Mouse (Mus musculus) forebrain, embryonic 15.5 days (tissue): ENCODE results near the gene Adamts15. TPM values are rescaled to one million over a fixed set of nuclear protein-coding genes. Genes with fewer than 3 reads are reported as not detected.

Experiments used
- ATAC-seq: fragments of 200-750 bp; cut with Nextera tagmentation; replicated peaks from 2 replicates; pipeline ENCODE4 v1.8.0; 2017; ENCODE audit warnings: mild to moderate bottlenecking, moderate TSS enrichment, moderate library complexity
- H3K27ac ChIP-seq: fragments of 300-500 bp; sonication (generic); replicated peaks from 2 replicates; pipeline ENCODE4 v1.5.1; 2015; ENCODE audit warnings: mild to moderate bottlenecking, inconsistent platforms
- H3K27me3 ChIP-seq: fragments of 300-500 bp; sonication (generic); 2 replicates; pipeline ENCODE4 v1.6.1; 2015; ENCODE audit warnings: inconsistent platforms
- H3K36me3 ChIP-seq: fragments of 300-500 bp; sonication (generic); 2 replicates; pipeline ENCODE4 v1.6.1; 2015; ENCODE audit warnings: mild to moderate bottlenecking, inconsistent platforms
- H3K4me1 ChIP-seq: fragments of 300-500 bp; sonication (generic); 2 replicates; pipeline ENCODE4 v1.6.1; 2015; ENCODE audit warnings: inconsistent platforms
- H3K4me2 ChIP-seq: fragments of 300-500 bp; sonication (generic); replicated peaks from 2 replicates; pipeline ENCODE4 v1.6.1; 2015; ENCODE audit warnings: mild to moderate bottlenecking, inconsistent platforms
- H3K4me3 ChIP-seq: fragments of 300-500 bp; sonication (generic); 2 replicates; pipeline ENCODE4 v1.5.1; 2015; ENCODE audit warnings: mild to moderate bottlenecking, inconsistent platforms
- H3K9ac ChIP-seq: fragments of 300-500 bp; sonication (generic); replicated peaks from 2 replicates; pipeline ENCODE4 v1.6.1; 2015; ENCODE audit warnings: mild to moderate bottlenecking, inconsistent platforms
- H3K9me3 ChIP-seq: fragments of 300-500 bp; sonication (generic); 2 replicates; pipeline ENCODE4 v1.6.1; 2016; ENCODE audit warnings: inconsistent platforms
- WGBS: fragments of 180-500 bp; shearing (Covaris S2); methylation state at CpG from one replicate; pipeline ENCODE4 v1.1.7; 2015; ENCODE audit warnings: mixed read lengths; 5-methylcytosine and 5-hydroxymethylcytosine counted together
- polyA plus RNA-seq: library from polyadenylated mRNA; unstranded; fragments of >200 nt; fragmentation: Nextera tagmentation; extraction: Ambion mirVana; gene quantifications from 2 replicates; pipeline ENCODE4 v1.2.1, GENCODE M21; 2015

Adamts15 gene
- polyA plus RNA-seq, 1 experiment from 2014 or later = 3.5 TPM

DNA sequence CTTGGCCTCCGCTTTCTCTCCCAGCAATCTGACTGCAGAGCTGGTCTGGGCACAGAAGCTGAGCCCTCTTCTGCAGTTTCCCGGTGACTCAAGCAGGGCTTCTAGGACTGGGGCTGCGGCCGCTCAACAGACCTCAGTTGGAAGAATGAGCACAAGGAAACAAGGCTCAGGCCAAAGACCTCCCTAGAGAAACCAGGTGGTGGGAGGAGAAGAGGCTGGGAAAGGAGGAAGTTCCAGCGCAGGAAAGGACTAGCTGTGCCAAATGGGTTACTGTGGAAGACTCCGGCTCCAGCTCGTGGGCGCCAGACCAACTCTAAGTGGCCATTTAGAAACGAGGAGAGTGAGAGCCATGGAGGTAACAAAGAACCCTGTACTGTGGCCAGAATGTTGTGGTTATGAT lies 2.6 kb downstream of the Adamts15 start:
- 83% methylated on average over 9 of the region's 9 CpGs for WGBS
- Histone ChIP-seq H3K27me3 (peaks cover 32% of the 10 kb centered on the region), H3K4me1 (peaks cover 22% of the 10 kb centered on the region), H3K36me3 (no peaks in the 10 kb centered on the region), H3K4me3 (no peak overlapping the region), H3K9me3 (no peaks in the 10 kb centered on the region), H3K9ac (no peak overlapping the region), H3K4me2 (no peak overlapping the region), H3K27ac (no peak overlapping the region)
- no peak for ATAC-seq

DNA sequence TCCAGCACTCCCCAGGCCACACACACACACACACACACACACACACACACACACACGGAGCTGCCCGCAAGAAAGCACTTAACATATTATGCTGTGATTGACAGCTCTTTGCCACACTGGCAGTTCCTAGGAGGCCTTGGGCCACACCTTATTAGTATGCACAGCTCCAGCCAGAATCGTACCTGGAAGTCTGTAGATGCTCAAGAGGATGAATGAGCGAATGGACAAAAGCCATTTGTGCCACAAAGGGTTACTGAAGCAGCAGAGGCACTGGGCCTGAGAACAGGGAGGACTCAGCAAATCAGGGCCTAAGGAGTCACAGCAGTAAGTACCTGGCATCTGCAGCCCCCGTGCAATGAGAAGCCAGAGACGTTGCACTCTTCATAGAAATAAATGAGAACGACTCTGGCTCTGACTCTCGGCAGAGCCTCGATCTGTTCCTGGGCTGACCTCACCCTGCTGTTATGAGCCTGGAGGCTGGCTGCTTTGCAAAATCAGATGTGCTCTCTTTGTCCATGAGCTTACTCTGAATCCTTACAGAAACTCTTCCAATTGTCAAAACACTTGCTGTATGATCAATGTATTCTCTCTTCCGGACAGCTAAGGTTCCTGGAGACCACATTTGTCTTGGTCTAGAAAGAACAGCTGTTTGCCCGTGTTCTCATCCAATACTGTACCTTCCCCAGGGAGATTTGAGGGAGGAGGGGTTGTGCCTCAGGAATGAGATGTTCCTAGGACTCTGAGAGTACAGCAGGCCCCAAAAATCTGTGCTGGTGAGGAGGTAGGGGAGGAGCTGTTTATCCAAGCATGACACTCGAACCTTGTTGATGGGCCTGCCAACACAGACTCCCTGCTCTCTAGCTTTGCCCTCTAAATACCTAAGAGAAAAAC lies 3.5 kb downstream of the Adamts15 start:
- Histone ChIP-seq H3K27me3 (peaks cover 32% of the 10 kb centered on the region), H3K4me2 (no peak overlapping the region), H3K4me3 (no peak overlapping the region), H3K27ac (no peak overlapping the region), H3K36me3 (no peaks in the 10 kb centered on the region), H3K9me3 (no peaks in the 10 kb centered on the region), H3K4me1 (peaks cover 22% of the 10 kb centered on the region), H3K9ac (no peak overlapping the region)
- no peak for ATAC-seq
- 41% methylated on average over 12 of the region's 12 CpGs for WGBS

DNA sequence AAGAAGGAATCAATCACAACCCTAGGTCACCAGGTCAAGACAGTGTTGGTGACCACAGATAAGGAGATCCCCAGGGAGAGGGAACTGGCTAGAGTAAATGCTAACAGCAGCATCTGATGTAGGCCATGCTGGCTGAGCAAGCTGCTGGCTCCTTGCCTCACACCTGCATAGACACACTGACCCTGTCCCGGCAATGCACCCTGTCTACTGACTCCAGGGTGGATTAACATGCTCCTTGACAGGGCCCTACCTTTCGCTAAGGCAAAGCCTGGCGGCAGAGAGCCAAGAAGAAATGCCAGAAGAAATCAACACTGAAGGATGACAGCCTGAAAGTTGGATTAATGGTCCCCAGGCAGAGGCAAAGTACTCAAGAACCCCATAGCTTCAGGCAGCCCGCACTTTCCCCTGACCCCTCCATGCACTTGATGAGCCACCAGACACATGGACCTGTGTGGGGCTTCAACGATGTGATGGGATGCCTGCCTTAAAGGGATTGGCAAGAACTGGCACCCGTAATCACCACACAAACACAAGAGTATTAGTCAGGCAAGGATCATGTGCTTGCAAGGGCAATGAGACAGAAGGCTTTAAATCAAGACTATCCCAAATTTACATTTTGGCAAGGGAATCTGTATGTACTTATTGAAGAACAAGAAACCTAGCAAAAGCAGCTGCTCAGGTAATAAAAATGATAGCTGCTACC lies 5.8 kb downstream of the Adamts15 start:
- no peak overlapping the region for H3K4me2 ChIP-seq
- peaks cover 7% of the 10 kb centered on the region for H3K4me1 ChIP-seq
- no peak overlapping the region for H3K4me3 ChIP-seq
- no peak overlapping the region for H3K27ac ChIP-seq
- no peaks in the 10 kb centered on the region for H3K36me3 ChIP-seq
- peaks cover 12% of the 10 kb centered on the region for H3K27me3 ChIP-seq
- H3K9ac ChIP-seq = no peak overlapping the region
- no peak for ATAC-seq
- H3K9me3 ChIP-seq = no peaks in the 10 kb centered on the region
- WGBS = 92% methylated on average over 6 of the region's 6 CpGs

DNA sequence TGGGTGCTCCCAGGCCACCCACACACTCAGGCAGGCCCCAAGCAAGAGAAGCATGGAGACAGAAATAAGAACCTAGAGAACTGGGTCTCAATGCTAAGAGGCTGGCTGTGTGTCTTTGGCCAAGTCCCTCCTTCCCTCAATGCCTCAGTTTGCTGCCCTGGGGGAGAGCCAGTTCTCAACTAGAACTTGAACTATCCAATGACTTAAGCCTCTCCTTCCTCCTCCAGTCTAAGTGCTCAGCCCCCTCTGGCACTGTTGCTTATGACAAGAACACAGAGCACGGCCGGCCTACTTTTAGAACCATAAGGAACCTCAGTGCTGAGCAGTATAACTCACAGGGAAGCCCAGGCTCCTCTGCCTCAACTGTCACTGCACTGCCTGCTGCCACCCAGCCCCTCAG lies 8.0 kb downstream of the Adamts15 start:
- Histone ChIP-seq H3K27ac (no peak overlapping the region), H3K4me3 (no peak overlapping the region), H3K4me1 (peaks cover 4% of the 10 kb centered on the region; the same call in 1 of the 2 replicates), H3K9me3 (no peaks in the 10 kb centered on the region), H3K36me3 (no peaks in the 10 kb centered on the region), H3K27me3 (no peaks in the 10 kb centered on the region), H3K4me2 (no peak overlapping the region), H3K9ac (no peak overlapping the region)
- 80% methylated on average over 2 of the region's 2 CpGs for WGBS
- no peak for ATAC-seq

DNA sequence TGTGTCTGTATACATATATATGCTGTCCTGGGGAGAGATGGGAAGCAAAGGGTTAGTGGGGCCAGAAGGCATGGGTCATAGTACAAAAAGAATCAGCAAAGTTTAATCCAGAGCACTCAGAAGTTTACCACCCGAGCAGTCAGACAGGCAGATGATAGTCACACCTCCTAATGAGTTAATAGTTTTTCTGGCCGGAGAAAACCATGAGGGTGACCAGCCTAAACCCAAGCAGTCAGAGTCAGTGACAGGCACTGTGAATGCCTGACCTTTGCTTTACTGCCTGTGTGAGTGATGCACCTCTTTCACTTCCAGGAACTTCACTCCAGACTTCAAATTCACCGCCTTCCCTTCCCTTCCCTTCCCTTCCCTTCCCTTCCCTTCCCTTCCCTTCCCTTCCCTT lies 8.8 kb downstream of the Adamts15 start:
- H3K9ac ChIP-seq = no peak overlapping the region
- H3K36me3 ChIP-seq = no peaks in the 10 kb centered on the region
- 64% methylated on average over 3 of the region's 3 CpGs for WGBS
- H3K27ac ChIP-seq = no peak overlapping the region
- H3K27me3 ChIP-seq = no peaks in the 10 kb centered on the region
- ATAC-seq = no peak
- peaks cover under 1% of the 10 kb centered on the region; the same call in 1 of the 2 replicates for H3K4me1 ChIP-seq
- no peaks in the 10 kb centered on the region for H3K9me3 ChIP-seq
- no peak overlapping the region for H3K4me3 ChIP-seq
- H3K4me2 ChIP-seq = no peak overlapping the region

DNA sequence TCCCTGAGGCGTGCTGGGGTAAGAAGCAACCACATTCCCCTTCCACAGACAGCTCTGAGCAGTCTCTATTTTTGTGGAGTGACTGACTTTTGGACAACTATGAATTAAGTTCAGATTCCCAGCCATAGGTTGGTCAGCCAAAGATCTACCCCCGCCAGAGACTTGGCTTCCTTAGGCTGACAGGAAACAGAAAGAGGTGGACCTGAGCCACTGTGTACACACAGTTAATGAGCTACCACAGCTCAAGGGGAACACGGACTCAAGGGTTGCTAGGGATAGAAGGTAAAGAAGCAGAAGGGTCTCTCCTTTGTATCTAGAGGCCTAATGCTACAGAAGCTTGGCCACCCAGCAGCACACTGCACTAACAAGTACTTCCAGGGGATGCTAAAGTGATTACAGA lies 10.1 kb downstream of the Adamts15 start:
- H3K27ac ChIP-seq = no peak overlapping the region
- H3K4me1 ChIP-seq = no peaks in the 10 kb centered on the region
- no peaks in the 10 kb centered on the region for H3K27me3 ChIP-seq
- ATAC-seq = no peak
- H3K9ac ChIP-seq = no peak overlapping the region
- WGBS = 72% methylated on average over 3 of the region's 3 CpGs
- H3K9me3 ChIP-seq = no peaks in the 10 kb centered on the region
- no peak overlapping the region for H3K4me3 ChIP-seq
- H3K4me2 ChIP-seq = no peak overlapping the region
- no peaks in the 10 kb centered on the region for H3K36me3 ChIP-seq

DNA sequence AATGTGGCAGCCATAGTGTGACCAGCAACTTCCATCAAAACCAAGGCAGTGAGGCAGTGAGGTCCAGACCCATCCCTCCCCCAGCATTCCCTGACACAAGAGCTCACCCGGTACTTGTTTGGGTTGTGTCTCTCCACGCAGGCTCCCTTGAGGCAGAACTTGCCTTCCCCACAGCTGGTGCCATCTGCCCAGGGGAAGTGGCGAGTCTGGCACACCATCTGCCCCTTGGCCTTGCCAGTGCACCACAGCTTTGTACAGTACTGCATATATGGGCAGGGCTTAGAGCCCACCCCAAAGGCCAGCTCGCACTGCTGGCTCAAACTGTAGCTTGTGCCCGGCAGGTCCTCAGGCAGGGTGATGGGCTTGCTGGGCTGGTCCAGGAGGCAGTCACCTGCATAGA lies 11.8 kb downstream of the Adamts15 start:
- no peaks in the 10 kb centered on the region for H3K9me3 ChIP-seq
- H3K27me3 ChIP-seq = no peaks in the 10 kb centered on the region
- no peak overlapping the region for H3K27ac ChIP-seq
- WGBS = 77% methylated on average over 5 of the region's 5 CpGs
- no peaks in the 10 kb centered on the region for H3K4me1 ChIP-seq
- ATAC-seq = no peak
- no peak overlapping the region for H3K4me3 ChIP-seq
- H3K36me3 ChIP-seq = no peaks in the 10 kb centered on the region
- no peak overlapping the region for H3K4me2 ChIP-seq
- no peak overlapping the region for H3K9ac ChIP-seq

DNA sequence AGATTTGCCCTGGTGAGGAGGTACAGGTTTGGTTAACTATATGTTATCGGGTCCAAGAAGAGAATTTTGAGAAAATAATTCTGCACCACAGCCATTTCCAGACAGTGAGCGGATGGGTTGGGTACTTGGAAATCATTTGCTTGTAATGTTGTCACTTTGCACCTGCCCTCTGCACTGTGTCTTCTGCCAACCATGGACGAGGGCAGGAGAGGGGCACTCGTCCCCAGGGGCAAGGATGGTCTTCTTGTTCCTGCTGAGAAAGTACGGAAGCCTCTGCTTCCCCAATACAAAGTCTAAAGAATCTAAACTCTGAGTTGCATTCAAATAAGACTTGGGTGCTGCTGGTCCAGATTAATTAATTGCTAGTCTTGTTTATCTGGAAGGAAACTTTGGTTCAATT lies 13.3 kb downstream of the Adamts15 start:
- Histone ChIP-seq H3K9ac (no peak overlapping the region), H3K27ac (no peak overlapping the region), H3K27me3 (no peaks in the 10 kb centered on the region), H3K9me3 (no peaks in the 10 kb centered on the region), H3K4me3 (no peak overlapping the region), H3K36me3 (no peaks in the 10 kb centered on the region), H3K4me2 (no peak overlapping the region), H3K4me1 (no peaks in the 10 kb centered on the region)
- WGBS = 82% methylated on average over 5 of the region's 5 CpGs
- no peak for ATAC-seq

DNA sequence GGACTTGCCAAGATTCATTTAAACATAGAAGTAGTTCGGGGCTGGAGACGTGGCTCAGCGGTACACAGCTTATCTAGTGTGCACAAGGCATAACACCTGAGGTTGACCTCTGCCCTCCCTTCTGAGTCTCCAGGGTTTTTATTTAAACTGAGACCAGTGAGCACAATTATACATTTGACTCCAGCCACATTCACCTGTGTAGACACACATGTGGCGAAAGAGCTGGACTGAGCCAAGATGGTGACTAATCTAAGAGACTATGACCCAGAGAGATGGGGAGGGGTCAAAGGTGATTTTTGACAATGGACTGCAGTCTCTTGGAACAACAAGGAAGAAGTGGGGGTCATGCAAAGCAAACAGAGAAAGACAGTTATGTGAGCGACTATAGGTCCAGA lies 14.0 kb downstream of the Adamts15 start:
- Histone ChIP-seq H3K27ac (no peak overlapping the region), H3K36me3 (no peaks in the 10 kb centered on the region), H3K4me2 (no peak overlapping the region), H3K27me3 (no peaks in the 10 kb centered on the region), H3K4me3 (no peak overlapping the region), H3K9ac (no peak overlapping the region), H3K9me3 (no peaks in the 10 kb centered on the region), H3K4me1 (no peaks in the 10 kb centered on the region)
- no peak for ATAC-seq
- WGBS = 90% methylated on average over 5 of the region's 5 CpGs

DNA sequence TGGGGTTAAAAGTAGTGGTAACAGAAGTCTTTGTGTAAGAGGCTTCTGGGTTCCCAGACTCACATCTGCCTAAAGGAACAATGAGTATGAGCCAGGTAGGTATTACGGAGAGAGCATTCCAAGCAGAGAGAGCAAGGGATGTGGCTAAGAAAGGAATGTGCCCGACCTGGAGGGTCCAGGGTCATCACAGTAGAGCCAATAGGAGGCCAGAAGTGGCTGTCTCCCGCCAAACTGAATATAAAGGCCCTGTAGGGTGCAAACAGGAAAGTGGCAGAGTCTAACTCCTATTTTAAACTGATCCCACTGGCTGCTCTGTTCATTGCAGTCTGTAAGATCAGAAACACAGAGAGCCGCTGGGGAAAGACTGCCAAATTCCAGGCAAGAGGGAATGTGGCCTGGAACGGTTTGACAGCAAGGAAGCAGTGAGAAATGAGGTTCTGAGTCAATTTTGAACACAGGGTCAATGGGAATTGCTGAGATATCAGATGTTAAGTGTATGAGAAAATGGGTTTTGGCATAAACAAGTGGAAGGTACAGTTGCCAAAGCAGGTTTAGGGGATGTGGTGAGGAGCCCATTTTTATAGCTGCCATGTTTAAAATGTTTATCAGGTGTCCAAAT lies 14.5 kb downstream of the Adamts15 start:
- WGBS = 49% methylated on average over 5 of the region's 5 CpGs
- ATAC-seq = no peak

DNA sequence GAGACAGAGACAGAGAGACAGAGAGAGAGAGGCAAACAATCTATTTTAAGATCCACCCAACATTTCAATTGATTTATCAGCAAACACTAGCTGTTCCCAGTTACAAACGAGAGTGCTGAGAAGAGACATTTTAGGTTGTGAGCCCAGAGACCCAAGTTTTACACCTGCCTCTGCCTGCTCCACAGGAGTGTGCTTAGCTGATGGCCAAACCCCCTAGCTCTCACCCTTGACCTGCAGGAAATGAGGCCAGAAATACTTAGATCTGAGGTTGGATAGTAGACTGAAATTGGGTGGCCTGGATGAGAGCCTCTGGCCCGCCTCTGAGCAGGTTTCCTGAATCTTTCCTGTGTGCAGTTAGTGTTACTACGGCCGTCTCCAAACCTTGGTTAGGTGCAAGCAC lies 15.8 kb downstream of the Adamts15 start:
- no peak overlapping the region for H3K4me2 ChIP-seq
- WGBS = 93% methylated on average over 4 of the region's 4 CpGs
- no peaks in the 10 kb centered on the region for H3K9me3 ChIP-seq
- H3K4me1 ChIP-seq = no peaks in the 10 kb centered on the region
- H3K27ac ChIP-seq = no peak overlapping the region
- no peaks in the 10 kb centered on the region for H3K27me3 ChIP-seq
- H3K4me3 ChIP-seq = no peak overlapping the region
- no peak overlapping the region for H3K9ac ChIP-seq
- ATAC-seq = no peak
- H3K36me3 ChIP-seq = no peaks in the 10 kb centered on the region

More for the DNA sequence above, 14.5 kb downstream of the Adamts15 start:
- Histone ChIP-seq H3K4me2 (no peak overlapping the region), H3K27ac (no peak overlapping the region), H3K36me3 (no peaks in the 10 kb centered on the region), H3K9me3 (no peaks in the 10 kb centered on the region), H3K9ac (no peak overlapping the region), H3K27me3 (no peaks in the 10 kb centered on the region), H3K4me1 (no peaks in the 10 kb centered on the region), H3K4me3 (no peak overlapping the region)

DNA sequence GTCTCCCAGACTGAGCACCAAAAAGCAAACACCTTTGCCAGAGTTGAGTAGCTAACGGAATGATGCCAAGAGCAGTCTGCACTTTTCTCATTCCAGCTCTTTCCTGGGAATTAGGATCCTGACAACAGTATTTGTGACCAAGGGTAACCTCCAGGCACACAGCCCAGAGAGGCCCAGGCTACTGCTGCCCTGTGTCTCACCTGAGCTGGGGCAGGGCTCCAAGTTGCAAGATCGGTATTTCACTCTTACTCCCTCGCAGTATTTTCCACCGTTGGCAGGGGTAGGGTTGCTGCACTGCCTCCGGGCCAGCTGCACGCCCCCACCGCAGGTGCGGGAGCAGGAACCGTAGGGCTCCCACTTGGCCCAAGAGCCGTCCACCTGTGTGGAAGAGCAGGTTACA lies 16.4 kb downstream of the Adamts15 start:
- Histone ChIP-seq H3K9me3 (no peaks in the 10 kb centered on the region), H3K9ac (no peak overlapping the region), H3K4me3 (no peak overlapping the region), H3K27ac (no peak overlapping the region), H3K4me1 (no peaks in the 10 kb centered on the region), H3K27me3 (no peaks in the 10 kb centered on the region), H3K4me2 (no peak overlapping the region), H3K36me3 (no peaks in the 10 kb centered on the region)
- 83% methylated on average over 10 of the region's 10 CpGs for WGBS
- no peak for ATAC-seq
